Mouse (Mus musculus): ENCODE results near the gene Prr13.

Gene Prr13

DNA sequence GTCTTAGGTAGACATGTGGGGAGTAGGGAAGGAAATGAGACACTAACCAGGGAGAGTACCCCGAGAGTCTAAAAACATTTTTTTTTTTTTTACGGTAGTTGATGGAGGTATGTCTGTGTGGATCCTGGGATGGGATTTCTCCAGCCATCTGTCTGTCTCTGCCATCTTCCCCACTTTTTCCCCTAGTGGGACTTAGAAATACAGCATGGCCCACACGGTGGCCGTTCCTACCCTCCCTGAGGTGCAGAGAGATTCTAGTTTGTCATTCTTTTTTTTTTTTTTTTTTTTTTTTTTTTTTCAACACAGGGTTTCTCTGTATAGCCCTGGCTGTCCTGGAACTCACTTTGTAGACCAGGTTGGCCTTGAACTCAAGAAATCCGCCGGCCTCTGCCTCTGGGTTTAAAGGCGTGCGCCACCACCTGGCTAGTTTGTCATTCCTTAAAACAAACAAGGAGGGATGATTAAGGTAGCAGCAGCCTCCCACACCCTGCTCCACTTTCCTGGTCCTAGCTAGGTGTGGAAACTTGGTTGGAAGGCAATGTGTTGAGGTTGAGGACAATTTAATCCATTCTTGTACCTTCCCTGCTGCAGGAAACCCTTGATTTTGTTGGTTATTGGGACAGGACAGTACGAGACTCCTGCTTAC lies 2.7 kb downstream of the Prr13 start:
- DNase-seq = no peak

DNA sequence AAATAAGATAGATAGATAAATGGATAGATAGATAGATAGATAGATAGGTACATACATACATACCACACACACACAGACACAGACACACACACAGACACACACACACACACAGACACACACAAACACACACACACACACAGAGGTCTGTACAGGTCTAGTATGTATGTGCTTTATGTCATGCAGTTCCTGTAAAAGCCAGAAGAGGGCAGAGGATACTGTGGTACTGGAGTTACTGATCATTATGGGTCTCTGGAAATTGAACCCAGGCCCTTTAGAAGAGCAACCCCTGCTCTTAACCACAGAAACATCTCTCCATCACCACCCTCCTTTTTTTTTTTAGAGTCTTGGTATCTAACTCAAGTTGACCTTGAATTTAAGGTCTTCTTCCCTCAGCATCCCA lies 4.8 kb downstream of the Prr13 start:
- no peak for DNase-seq

DNA sequence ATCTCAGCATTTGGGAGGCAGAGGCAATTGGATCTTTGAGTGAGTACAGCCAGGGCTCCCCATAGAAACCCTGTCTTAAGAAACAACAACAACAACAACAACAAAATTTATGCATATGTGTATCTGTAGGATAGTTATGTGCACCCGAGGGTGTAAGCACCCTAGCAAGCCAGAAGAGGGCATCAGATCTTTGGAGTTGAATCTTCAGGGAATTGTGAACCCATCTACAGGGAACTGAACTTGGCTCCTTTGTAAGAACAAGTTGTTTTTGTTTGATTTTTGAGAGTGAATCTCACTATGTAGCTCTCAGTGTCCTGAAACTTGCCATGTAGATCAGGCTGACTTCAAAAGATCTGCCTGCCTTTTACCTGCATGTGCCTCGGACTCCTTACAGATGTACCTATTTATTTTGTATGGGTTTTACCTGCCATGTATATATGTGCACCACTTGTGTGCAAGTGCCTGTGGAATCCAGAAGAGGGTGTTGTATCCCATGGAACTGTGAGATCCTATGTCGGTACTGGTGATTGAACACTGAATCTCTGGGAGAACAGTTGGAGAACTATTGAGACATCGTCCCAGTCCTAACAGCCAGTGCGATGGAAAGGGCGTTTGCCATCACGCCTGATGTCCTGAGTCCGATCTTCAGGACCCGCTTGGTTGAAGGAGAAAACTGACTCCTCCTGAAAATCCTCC lies 10.0 kb downstream of the Prr13 start:
- no peak for DNase-seq

DNA sequence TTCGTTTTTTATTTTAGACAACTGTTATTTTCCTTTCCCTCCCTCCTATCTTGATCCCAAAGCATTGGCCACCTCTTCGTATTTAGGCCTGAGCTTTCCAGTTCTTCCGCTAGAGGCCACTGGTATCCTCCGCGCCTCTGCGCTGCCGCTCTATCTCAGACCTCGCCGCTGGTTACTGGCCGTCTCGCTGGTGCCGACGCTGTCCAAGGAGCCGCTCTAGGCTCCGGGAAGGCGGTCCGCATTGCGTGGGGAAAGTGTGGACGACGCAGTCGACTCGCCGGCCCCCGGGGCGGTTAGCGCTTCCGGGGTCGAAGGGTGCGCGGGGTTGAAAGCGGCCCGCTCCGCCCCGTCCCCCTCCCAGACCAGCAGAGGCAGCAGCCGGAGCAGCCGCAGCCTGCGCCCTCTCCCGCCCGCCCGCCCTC lies 11.4 kb downstream of the Prr13 start, which contains the start of gene Pcbp2:
TSS of gene Pcbp2 (plus strand) at position 357 of the 422 bp plus-strand sequence.
- DNase-seq = peak; percentile 93 to 98

DNA sequence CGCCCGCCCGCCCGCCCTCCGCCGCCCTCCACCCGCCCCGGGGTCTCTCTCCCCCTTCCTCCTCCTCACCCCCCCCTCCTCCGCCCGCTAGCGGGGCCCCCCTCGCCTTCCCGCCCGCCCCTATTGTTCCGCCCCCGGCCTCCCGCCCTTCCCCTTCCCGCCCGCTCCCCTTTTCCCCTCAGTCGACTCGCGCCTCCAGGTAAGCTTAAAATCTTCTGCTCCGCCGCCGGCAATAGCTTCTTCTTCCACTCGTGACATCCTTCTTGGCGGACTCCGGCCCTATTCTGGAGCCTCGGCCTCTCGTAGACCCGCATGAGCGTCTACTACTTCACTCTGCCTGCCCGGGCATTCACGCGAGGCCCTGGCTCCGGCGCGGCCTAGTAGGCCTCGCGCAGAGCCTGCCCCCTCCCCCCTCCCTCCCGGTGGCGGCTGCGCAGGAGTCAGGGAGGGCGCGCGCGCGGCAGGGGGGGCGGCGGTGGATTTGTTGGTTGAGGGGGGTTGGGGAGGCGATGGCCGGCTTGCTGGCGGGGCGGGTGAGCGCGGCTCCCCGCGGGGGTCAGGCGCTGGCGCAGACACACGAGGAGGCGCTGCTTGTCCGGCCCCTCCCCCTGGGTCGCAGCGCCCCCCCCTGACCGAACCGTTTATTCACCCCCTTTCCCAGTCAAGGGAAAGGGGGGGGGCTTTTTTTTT lies 11.9 kb downstream of the Prr13 start:
- peak; percentile 83 for DNase-seq

DNA sequence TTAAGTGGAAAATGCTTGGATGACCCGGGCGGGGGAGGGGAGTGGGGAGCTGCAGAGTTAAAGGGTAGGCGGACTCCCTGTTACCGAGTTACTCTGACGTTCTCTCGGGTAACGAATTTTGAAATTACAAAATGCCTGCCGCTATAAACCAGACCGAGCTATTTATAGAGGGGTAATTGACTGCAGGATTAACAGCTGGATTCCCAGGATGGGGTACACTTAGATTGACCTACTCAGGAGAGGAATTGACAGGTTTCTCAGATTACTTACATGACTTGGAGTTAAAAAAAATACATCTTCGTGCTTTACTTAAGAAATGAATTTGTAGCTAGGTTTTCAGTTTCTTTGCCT lies 12.4 kb downstream of the Prr13 start:
- DNase-seq = no peak

DNA sequence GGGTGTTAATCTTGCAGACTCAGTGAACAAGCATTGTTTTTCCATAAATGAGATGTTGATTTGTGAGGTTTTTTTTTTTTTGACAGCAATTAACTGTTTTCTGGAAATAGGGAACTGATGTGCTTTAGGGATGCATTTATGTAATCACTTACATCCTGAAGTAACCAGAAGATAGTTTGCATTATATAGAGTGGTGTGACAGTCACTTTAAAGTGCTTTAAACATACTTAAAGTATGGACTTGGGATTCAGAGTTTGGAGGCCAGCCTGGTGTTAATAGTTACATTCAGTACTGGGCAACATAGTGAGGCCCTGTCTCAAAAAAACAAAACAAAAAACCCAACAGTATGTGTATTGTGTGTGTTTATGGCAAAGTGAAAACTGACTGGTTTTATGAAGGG lies 12.9 kb downstream of the Prr13 start:
- DNase-seq = no peak

DNA sequence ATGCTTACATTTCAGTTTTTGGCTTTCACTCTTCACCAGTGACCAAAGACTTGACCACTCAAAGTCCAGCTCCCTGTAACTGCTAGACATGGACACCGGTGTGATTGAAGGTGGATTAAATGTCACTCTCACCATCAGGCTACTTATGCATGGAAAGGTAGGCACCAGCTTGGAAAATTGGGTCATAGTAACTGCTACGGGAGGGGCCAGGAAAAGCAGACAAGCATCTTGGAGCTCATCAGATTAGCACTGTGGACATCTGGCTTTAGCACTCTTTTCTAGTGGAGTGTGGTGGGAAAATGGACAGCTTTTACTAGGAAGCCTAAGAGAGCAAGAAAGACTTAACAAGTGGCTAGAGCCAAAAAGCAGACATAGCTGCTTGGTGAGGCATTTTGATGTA lies 14.4 kb downstream of the Prr13 start:
- no peak for DNase-seq

DNA sequence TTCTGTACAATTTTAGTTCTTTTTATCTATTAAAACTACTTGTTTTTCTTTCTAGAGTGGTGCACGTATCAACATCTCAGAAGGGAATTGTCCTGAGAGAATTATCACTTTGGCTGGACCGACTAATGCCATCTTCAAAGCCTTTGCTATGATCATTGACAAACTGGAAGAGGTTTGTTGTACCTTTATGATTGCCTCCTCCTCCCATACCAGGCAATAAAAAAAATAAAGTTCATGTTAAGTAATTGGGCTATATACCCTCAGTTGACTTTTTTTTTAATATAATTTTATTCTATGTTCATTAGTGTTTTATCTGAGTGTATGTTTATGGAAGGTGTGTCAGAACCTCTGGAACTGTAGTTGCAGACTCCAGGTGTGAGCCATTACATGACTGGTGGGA lies 15.7 kb downstream of the Prr13 start:
- no peak for DNase-seq

DNA sequence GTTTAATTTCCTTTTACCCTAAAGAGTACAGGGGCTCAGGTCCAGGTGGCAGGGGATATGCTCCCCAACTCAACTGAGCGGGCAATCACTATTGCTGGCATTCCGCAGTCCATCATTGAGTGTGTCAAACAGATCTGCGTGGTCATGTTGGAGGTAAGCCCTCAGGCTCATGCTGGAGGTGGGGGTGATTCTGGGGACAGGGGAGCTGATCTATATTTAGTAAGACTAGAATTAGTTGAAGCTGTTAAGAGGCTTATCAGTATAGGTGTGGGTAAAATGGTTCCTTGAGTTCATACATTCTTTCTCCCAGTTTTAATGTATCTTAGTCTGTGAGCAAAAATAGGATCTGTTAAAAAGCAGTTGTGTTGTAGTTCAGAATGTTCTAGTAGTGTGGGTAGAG lies 24.3 kb downstream of the Prr13 start:
- no peak for DNase-seq

DNA sequence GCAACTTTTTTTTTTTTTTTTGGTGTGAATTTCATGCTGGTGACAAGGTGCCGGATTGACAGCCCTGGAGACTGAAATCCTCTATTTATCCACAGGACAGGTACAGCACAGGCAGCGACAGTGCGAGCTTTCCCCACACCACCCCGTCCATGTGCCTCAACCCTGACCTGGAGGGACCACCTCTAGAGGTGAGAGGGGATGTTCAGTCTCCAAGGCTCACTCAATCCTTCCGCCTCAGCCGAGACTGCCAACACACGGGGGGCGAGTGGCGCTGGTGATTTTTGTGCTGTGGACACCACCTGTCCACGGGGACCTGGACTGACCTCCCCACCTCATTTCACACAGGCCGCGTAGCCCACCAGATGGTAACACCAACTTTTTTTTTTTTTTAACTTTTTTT lies 27.0 kb downstream of the Prr13 start:
- no peak for DNase-seq

DNA sequence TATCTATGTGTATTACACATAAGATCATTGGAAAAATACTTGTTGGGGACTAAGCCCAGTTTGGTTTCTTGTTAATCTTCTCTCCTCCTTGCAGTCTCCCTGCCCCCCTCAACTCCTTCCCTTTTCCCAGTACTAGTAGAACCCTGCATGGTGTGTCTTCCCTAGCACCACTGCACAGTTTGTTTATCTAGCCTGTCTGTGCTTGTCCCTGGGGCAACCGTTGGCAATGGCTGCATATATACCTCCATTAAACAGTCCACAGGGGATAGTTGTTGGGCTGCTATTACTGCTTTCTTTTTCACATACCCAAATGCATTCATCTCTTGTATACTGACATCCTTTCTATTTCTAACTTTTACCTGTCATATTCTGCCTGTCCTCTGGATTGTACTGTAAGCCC lies 28.8 kb downstream of the Prr13 start:
- DNase-seq = no peak

DNA sequence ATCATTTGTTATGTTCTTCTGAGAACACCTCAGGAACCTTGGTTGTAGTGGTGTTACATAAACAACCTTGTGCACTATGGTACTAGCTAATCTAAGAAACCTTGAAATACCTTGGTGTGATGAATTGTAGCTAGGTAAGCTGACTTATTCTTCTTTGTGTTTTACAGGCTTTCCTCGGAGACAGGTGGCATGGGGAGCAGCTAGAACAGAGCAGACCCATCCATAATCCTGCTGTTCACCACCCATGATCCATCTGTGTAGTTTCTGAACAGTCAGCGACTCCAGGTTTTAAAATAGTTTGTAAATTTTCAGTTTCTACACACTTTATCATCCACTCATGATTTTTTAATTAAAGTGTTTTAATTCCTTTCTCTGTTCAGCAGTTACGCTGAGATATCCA lies 39.5 kb downstream of the Prr13 start:
- no peak for DNase-seq

DNA sequence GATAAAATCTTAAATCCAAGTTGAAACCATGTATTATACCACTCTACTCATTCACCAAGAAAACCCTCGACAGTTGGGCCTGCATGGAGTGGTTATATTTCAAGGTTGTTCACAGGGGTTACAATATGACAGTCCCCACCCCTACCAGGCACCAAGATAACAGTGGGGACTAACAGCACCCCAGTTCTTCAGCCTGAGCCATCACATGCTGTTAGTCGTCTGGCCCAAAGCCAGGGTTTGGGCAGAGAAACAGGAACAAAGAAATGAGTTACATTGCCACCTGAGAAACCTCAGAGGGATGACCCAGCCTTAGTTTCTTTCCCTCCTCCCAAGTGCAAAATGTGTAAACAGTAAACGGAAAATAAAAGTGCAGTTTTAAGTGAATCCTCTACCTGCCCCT lies 40.5 kb downstream of the Prr13 start:
- no peak for DNase-seq

DNA sequence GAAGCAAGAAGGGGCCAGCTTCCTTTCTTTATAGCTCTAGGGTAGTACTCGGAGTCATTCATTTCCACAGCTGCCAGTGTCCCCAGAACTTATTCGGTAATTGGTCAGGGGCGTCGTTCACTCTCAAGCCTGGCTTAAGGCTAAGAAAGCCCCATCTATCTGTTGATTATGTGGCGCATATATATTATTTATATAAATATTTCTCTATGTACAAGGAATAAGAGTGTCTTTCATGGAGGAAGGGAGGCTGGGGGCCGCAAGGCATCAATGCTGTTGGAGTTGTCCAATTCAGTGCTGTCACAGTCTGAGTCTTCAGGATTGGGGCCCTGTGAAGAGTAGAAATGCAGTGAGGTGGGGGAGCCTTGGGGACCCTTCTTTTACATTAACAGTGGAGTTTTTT lies 41.0 kb downstream of the Prr13 start:
- no peak for DNase-seq

DNA sequence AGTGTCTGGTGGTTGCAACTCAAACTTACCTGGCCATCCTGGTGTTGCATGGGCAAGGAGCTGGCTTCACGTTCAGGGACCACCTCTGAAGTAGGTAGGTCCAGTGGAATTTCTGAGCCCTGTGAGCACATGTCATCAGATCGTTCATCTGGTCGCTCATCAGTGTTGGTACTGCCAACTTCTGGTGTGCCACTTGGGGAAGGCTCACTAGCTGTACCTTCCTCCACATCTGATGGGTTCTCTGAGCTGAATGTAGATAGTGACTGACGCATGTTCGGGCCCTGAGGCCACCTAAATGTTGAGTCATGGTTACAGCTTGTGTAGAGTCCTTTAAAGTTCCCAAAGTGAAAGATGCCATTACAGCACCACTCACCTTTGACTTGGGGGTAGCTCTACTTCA lies 41.7 kb downstream of the Prr13 start:
- DNase-seq = no peak

DNA sequence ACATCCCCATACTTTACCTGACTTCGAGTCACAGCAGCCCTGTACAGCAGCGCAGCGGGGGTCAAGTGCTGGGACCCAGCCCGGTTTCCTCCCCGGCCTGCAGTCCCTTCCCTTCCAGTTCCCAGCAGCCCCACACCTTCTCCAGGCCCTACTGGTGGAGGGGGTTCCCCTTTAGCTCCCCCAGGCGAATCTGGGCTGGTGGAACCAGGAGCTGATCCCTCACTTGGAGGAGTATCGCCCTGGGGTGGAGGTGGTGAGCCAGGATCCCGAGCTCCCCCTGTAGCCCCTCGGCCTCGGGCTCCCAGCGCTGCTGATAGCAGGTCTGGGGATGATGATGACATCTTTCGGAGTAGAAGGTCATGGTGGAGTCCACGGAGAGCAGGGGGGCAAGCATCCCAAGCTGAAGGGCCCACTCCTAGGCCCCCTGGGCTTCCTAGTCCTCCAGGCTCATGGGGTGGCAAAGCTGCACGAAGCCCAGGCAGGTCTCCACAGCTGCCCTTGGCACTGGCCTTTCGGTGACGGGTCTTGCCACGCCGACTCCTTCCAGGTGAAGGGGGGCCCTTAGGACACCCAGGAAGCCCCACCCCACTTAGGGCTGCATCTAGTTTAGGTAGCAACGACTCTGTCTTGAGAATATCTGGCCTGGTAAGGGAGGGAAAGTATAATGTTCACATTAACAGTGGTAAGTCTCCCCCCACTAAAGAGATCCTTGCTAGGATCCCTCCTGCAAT lies 42.4 kb downstream of the Prr13 start:
- no peak for DNase-seq

DNA sequence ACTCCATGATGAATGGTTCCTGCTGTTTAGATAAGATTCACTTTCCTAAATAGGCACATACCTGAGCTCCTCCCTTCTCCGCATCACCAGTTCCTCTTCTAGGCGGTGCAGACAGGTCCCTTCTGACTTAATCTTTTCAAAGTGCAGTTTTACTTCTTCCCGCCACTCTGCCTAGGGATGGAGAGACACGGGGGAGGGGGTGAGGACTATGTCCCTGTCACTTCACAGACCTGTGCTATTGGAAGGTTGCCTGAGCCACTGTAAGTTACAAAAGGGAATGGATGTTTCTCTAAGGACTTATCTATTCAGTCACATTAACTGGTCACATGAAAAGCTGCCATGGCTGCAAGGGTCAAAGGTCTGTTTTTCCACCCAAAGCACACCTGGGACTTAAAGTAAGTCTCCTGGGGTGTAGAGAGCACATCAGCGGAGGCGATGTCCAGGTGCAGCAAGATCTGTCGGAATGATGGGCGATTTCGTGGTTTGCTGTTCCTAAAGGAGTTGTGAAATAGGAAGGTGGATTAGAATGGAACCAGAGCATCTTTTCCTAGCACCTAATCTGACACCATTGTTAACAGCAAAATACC lies 43.5 kb downstream of the Prr13 start:
- DNase-seq = no peak

DNA sequence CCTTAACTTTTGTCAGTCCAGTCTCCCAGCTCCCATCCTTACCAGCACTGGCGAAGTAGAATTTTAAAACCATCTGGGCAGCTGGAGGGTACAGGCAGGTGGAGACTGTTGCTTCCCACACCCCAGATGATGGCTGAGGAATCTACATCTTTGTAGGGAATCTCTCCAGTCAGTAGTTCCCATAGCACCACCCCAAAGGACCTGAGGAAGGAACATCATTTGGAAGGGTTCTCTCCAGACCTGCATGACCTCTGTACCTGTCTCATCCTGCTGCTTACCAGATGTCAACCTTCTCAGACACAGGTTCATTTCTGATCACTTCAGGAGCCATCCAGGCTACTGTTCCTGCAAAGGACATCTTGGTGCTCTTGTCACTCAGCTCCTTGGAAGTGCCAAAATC lies 44.6 kb downstream of the Prr13 start, which contains the start of gene Gm10337:
TSS of gene Gm10337 (plus strand) at position 276 of the 400 bp plus-strand sequence.
- no peak for DNase-seq

DNA sequence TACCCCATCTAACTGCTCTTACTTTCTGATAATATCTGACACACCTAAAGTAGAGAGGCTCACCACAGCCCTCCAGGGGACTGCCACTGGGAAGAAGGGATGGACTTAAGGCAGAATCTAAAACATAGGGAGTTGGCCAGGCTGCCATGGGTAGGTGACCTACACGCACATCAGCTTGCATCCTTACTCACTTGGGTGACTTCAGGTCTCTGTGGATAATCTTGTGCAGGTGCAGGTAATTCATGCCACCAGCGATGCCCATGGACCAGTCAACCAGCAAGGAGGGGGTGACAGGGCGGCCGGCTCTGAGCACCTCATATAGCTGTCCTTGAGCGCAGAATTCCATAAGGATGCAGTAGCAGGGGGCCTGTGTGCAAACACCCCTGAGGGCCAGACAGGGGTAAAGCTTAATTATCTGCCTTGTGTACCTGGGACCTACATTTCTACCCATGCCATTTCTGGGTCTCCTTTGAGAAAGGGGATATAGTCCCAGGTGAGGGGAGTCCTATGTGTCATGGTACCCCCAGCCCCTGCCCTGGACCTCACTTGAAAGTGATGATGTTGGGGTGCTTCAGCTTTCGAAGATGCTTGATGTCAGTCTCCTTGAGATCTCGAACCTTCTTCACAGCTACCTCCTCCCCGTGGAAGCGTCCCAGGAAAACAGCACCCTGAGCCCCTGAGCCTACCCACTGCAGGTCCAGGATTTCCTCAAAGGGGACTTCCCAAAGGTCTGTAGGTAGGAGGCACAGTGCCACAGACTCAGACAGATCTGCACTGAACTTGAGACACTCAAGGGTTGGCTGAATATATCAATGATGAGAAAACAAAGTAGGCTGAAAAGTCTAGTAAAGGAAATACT lies 45.3 kb downstream of the Prr13 start:
- no peak for DNase-seq

DNA sequence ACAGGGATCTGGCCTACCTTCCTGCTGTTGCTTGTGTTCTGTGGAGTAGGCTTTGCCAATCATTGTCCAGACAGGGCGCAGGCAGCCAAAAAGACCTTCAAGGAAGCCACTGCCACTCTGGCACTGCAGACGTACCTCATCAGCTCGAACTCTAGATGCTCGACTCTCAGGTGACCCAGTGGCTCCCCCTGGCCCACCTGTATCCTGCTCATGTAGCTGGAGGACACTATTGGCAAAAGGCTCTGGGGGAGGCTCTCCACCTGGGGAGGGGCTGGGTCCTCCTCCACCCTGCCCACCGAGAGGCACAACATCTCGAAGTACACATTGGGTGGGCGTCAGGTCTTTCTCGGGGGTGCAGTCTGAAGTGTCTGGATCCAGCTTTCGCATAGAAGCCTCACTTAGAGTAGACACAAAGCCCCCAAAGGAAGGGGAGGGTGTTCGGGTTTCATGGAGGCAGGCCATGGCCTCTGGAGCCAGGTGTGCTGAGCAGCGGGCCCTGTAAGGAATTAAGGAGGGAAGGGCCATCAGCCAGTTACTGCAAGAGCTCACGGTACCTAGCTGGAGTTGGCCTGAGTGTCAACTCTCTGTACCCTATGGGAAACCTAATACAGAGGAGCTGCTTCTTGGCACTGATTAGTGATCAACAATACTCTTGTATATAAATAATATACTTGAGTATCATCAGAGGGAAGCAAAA lies 46.4 kb downstream of the Prr13 start:
- no peak for DNase-seq
